Mouse (Mus musculus) urinary bladder, postnatal 25 days (tissue): ENCODE results near the gene Fbxl8.

ENCODE experiments used
- DNase-seq: peaks from one replicate; pipeline ENCODE4 v3.0.0; 2022; ENCODE audit warnings: low spot score

Gene Fbxl8

DNA sequence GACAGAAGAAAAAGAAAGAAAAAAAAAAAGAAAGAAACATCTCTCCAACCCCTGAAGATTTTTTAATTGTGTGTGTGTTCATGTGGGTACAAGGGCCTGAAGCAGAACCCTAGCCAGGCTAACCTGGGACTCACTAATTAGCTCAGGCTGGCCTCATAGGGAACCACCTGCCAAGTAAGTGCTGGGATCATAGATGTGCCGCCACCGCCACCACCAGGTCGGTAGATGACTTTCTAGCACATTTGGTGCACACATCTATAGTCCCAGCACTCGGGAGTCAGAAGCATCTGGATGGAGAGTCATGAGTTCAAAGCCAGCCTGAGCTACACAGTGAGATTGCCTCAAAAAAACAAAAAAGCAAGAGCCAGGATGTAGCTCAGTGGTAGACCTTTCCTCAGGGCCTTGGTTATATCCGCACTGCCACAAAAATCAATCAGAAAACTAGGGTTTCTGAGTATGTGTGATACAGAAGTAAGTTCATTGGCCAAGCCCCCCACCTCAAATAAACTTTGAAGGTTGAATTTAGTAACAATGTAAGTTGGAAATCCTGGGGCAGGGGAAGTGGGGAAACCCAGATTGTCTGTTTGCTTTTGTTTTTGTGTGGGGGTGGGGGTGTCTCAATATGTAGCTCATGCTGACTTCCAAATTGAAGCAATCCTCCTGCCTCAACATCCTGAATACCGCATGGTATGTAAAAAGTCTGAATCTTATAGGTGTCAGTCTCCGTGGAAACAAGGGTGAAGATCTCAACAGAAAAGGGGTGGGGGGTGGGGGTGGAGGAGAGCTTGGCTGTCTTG, 6.9 kb upstream of the Fbxl8 start:
- no peak for DNase-seq

DNA sequence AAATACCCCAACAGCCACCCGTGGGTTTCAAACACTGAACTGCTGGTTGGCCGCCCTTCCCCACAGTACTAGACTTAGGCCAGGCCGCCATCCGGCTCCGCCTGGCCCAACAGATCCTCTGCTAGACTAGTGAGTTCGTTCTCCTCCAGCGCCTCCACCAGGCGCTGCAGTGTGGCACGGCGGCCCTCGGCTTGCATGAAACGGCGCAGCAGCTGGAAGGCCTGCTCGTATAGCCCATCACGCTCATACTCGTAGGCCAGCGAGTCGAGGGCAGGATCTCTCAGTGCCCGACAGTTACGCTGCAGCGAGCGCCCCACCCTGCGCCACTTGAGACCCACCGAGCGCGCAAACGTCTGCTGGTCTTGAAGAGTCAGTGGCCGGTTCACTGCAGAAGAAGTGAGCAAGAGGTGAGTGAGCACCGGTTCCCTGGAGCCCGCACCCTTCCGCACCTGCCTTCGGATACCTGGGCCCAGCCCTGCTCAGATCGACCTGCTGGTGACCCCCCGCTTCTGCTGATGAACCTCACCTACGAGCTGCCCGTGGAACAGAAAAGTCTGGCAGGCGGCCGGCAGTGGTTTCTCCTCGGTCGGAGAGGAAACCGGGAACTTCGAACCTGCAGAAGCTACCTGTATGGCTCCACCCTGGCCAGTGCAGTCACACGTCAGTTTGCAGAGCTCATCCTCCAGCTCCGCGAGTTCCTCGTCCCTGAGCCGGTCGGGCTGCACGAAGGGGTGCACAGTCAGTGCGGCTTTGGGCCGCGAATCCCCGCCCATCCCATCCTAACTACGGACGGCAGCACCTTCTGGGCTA, 5.3 kb upstream of the Fbxl8 start:
- DNase-seq = no peak

DNA sequence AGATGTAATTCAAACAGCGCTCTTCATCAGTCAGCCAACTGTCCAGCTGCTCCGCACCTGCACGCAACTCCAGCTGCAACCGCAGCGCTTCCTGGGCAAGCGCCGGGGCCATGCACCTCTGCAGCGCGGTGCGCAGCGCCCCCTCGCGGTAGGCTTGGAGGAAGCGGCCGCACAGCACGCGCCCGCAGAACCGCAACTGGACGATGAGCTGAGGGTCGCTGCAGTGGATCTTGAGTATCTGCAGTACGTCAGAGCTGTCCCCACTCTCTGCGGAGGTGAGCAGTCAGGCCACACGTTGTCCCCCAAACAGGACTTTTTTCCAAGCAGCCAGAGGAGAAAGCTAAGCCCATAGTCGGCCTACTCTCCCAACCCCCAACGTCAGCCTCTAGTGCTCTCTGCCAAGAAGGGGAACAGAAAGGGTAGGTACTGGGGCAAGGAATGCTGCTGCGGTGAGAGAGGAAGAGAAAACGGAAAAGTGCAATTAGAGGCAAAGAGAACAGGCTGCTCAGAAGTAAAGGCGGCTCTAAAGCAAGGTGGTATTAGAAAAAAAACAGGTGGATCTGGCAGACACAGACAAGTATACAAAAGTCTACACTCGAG, 4.6 kb upstream of the Fbxl8 start:
- peak; percentile 77 for DNase-seq

GRCm38 (mm10) chr8:105260371-105261099, 3.9 kb upstream of the Fbxl8 start:
- no peak for DNase-seq

- no peak for DNase-seq
These were observed 3.0 kb upstream of the Fbxl8 start for GRCm38 (mm10) chr8:105261326-105261980.

DNA sequence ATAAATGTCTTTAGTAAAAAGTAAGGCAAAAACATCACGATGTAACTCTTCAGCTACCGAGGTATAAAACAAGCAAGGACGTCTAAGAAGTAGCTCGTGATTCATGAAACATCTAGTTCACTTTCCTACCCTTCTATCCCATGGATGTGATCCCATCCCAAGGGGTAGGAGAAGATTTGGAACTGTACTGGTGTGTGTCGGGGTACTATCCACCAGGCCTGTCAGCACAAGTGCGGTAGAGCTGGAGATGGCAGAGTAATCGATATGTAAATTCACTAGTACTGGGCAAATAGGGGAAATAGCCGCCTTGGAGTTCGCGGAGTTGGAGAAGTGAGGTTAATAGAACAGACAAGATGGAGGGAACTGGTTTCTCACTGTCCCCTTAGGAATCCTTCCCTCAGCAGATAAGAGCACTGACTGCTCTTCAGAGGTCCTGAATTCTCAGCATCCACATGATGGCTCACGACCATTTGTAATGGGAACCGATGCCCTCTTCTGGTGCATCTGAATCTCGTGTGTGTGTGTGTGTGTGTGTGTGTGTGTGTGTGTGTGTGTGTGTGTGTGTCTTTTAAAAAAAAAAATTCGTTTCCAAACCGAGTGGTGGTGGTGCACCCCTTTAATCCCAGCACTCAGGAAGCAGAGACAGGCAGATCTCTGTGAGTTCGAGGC, 1.1 kb upstream of the Fbxl8 start:
- no peak for DNase-seq

- DNase-seq = no peak
These were observed 680 bp downstream of the Fbxl8 start for GRCm38 (mm10) chr8:105265128-105265527.

- DNase-seq = no peak
These were observed 2.3 kb downstream of the Fbxl8 start for GRCm38 (mm10) chr8:105266775-105267174.

DNA sequence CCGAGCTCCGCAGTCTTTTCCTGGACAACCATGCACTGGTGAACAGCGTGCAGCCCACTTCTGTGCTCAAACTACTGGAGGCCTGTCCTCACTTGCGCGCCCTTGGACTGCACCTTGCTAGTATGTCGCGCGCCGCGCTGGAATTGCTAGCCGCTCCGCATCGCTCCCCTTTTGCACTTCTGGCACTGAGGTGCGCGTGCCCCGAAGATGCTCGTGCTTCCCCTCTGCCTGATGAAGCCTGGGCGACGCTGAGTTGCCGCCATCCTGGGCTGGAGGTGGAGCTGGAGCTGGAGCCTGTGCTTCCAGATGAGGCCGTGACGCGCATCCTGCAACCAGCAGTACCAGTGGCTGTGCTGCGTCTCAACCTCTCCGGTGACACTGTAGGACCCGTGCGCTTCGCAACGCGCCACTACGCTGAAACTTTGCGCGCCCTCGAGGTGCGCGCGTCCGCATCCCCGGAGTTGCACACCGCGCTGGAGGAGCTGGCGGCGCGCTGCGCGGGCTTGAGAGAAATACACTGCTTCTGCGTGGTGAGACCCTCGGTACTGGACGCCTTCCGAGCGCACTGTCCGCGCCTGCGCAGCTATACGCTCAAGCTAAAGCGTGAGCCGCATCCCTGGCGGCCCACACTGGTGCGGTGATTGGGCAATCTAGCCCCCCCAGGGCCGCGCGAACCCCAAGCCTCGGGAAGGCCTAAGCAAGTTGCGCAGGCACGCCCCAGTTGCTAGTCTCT, 4.1 kb downstream of the Fbxl8 start:
- no peak for DNase-seq

- no peak for DNase-seq
These were observed 4.6 kb downstream of the Fbxl8 start for GRCm38 (mm10) chr8:105269075-105269458.

GRCm38 (mm10) chr8:105269461-105269947, 5.1 kb downstream of the Fbxl8 start, which contains the start of gene Hsf4:
TSS of gene Hsf4 (plus strand) at chr8:105269801.
- DNase-seq = peak; percentile 61

DNA sequence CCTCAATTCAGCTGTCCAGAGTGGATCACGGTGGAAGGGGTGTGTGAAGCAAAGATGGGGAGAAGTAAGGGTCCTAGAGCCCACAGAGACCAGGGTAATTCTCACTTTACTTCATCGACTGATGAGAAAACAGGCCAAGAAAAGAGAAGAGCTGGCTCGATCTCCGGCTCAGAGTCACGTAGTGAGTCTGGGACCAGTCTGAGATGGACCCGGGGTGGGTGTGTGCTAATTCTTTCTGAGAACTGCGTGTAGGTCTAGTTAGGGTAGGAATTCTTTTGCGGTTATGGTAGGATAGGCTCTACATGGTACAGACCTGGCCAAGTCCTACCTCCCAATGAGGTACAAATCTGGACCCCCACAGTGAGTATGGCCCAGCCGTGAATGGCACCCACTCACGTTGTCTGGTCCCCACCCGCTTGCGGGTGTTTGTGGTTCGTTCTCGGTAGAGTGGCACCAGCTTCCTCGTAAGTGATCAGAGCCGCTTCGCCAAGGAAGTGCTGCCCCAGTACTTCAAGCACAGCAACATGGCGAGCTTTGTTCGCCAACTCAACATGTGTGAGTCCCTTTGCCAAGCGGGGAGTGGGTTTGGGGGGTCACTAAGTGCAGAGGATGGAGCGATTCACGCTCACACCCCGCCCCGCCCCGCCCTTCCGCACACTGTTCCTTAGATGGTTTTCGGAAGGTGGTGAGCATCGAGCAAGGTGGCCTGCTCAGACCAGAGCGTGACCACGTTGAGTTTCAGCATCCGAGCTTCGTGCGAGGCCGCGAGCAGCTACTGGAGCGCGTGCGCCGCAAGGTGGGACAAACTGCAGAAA, 5.9 kb downstream of the Fbxl8 start:
- DNase-seq = no peak

GRCm38 (mm10) chr8:105270916-105271186, 6.4 kb downstream of the Fbxl8 start:
- no peak for DNase-seq

DNA sequence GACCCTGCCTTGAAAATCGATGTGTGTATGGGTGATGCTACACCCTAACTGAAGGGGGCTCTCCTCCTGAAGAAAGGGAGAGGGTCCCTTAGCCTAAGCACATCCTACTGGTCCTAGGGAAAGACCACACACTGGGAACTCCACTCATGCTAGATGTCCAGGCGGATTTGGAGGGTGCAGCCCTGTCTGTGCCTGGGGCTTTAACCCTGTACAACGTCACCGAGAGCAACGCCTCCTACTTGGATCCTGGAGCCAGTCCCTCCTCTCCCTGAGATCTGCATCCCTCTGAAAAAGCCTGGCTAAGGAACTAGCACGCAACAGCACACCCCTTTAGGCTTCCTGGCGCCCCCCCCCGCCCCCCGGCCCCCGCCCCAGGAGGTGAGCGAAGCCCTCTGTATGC, 10.9 kb downstream of the Fbxl8 start:
- DNase-seq = no peak

DNA sequence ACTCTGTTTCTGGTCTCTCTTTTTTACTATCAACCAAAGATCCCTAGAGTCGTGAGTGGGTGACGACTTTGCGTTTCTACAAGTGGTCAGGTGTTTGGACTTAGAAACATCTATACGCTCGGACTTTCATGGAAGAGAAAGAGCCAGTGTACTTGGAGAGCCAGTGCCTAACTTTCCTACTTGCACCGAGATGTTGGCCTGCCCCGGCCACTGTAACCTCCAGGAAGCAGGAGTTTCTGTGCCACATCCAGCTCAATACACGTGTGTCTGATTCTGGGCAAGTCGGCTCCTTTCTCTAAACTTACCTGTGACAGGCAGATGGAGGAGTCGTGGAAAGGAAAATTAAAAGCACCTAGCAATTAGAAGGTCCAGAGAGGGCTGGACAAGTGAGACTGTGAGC, 11.4 kb downstream of the Fbxl8 start, which contains the start of gene Nol3:
Gene Nol3 (plus strand): TSS at position 301 of the 400 bp plus-strand sequence.
- DNase-seq = no peak

- DNase-seq = peak; percentile 40
These were observed 12.1 kb downstream of the Fbxl8 start for GRCm38 (mm10) chr8:105276292-105277120.

DNA sequence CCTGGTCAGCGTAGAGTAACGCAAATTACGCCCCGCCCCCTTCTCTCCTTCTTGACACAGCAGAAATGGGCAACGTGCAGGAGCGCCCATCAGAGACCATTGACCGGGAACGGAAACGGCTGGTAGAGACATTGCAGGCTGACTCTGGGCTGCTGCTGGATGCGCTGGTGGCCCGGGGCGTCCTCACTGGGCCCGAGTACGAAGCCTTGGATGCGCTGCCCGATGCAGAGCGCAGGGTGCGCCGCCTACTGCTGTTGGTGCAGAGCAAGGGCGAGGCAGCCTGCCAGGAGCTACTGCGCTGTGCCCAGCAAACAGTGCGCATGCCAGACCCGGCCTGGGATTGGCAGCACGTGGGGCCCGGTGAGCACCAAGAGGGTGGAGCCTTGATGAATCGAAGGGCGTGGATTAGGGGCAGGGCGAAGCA, 14.5 kb downstream of the Fbxl8 start:
- DNase-seq = peak; percentile 68

DNA sequence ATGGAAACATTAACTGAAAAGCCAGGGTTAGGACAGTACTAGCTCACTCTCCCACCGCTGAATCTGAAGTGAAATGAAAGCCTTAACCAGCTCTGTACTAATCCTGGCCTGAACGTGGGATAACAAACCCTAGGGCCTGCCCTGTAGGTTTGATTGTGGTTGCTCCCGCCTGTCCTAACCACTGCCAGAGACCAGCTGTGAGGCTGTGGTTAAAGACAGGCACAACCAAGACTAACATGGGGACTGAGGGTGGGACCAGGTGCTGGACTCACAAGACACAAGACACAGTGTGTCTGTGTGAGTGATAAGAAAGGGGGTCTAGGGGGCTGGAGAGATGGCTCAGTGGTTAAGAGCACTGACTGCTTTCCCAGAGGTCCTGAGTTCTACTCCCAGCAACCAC, 16.1 kb downstream of the Fbxl8 start:
- no peak for DNase-seq

DNA sequence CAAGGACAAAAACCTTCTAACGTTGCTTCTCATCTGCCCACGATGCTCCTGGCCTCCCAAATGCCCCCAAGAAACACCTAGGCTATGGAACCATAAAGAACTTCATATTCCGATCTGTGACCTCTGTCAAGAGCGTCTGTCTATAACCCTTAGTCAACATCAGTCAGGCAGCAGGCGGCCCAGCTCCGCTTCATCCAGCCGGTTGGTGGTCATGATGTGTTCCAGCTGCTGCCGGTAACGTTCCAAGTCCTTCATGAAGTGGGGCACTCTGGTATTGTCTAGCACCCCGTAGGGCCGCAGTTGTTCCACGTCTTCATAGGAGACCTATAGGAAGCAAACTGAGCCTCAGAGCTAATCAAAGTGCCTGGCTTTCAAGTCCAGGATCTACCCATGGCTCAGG, 17.4 kb downstream of the Fbxl8 start:
- DNase-seq = no peak
